Mouse (Mus musculus) E14TG2a.4 (cell line): ENCODE measurements around the gene Zbtb1.

Source experiments
- CTCF ChIP-seq: conservative IDR thresholded peaks from 2 replicates; pipeline ENCODE4 v1.5.1; 2014; ENCODE audit warnings: low read length
- POU5F1 ChIP-seq: IDR thresholded peaks from 2 replicates; pipeline ENCODE4 v1.6.1; 2014; ENCODE audit warnings: low read length, borderline replicate concordance

GRCm38 (mm10) chr12:76366276-76366675, 3.8 kb upstream of the Zbtb1 start:
- TF ChIP-seq CTCF (no peak), POU5F1 (no peak)
